Mouse (Mus musculus) cerebellum, postnatal 10 days (tissue): ENCODE results near the gene Mapt.
A peak's percentile ranks its signal among the peaks of the same experiment; 100 is the strongest.
"Not testable (repeated sequence)": the region's sequence is repeated elsewhere in the genome, so short reads cannot be mapped to it uniquely, and the experiment has no call there.

Source experiments
- DNase-seq, 2 experiments: peaks; one replicate each; pipeline ENCODE4 v3.0.0; 2021; ENCODE audit warnings: mixed read lengths in 2 of 2

The Mapt gene

DNA sequence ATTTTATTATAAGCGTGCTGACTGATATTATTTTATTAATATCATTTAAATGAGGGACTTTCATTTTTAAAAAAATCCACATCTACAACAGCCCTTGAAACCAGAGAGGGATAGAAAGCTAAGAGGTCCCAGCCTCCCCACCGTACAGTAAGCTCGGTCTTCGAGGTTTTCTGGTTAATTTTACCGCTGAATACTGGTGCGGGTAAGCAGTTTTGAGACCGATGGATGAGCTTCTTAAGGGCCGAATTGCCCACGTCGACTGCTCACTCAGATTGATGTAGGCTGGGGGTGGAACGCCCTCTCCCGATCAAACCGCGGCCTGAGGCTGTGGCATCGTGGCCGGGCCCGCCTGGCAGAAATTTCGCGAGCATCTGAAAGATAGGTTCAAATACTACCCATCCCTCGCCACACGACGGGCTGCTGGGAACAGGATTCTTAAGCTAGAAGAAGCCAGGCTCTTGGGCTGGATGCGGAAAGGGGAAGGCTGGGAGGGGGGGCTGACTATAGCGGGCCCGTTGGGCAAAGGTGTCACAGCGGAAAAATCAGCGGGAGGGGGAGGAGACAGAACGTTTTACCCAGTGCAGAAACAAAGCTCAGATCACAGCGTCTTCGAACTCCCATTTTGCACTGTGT is 2.5 kb downstream of the Mapt start:
- DNase-seq: peak; percentile 52 to 64

DNA sequence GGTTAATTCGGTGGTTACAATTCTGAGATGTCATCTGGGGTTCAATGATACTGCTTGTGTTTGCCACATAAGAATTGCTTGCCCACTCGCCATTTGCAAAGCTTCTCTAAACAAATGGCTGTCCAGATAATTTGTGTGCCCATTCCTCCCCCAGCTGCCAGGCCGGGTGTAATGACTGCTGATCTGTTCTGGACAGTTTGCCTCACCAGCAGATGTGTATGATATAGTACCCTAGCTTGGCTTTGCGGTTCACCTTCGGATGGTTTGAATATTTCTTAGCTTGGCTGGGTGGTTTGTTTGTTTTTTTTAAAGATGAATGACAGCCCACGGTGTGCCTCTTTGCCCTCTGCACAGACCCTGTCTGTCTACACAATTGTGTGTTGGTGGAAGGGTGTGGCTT is 3.5 kb downstream of the Mapt start:
- no peak for DNase-seq

DNA sequence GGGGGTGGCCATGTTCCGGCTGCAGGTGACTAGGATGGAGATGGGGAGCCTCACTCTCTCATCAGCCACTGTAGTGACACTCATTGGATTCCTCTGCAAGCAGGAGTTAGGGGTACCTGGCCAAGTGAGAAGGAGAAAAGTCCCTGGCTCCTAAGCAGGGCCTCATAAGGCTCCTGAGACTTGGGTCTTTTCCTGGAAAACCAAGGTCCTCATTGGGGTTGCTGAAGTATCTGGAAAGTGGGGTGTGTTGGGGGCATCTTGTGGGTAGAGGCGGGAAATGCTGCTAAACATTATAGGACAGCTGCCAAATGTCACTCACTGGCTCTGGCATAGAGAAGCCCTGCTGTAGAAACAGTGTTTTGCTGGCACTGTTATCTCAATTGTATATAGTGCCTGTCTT is 4.7 kb downstream of the Mapt start:
- DNase-seq: no peak

DNA sequence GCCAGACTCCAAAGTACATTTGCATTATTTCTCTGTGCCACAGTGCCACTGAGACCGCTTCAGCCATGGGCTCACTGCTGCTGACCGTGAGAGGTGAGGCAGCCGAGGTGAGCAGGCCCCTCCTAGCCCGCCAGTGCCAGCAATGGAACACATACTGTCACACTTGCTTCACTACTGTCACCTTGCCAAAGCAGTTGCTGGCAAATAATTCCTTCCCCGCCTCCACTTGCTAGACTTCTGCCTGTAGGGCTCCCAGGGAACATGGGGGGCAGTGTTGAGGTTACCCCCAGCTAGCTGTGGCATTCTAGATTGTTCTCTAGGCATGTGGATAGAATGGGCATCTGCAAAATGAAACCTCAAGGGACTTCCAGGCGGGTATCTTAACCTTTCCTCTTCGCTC is 6.0 kb downstream of the Mapt start:
- DNase-seq: peak; percentile 90 to 92

DNA sequence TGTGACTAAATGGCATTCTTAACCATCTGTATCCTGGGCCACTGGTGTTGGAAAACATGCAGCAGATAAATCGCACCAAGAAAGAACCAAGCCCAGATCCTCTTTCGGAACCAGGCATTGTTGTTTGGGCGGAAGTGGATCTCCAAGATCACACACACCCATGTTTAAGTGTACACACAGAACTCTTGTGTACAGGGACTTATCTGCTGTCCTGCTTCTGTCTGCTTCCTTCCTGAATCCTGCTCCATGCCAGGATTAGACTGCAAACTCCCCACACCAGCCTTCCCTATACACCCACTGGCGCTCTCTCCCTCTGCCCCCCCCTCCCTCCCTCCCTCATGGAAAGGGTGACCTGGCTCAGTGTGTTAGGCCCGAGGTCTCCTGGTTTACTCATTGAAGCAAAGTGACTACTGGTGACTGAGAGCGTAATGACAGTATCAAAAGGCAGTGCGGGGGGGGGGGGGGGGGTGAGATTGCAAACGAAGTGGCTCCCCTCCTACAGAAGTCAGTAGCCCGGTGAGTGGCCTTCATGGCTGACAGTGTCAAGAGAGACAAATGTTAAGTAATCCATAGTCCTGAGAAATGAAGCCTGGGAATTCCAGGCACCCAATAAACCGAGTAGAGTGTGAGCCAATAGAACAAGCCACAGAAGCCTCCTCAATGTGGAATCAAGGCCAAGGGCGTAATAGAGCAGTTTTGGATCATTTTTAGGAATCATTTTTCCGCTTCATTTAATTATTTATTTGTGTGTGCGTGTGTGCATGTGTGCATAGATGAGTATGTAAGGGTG is 7.0 kb downstream of the Mapt start:
- DNase-seq: no peak

DNA sequence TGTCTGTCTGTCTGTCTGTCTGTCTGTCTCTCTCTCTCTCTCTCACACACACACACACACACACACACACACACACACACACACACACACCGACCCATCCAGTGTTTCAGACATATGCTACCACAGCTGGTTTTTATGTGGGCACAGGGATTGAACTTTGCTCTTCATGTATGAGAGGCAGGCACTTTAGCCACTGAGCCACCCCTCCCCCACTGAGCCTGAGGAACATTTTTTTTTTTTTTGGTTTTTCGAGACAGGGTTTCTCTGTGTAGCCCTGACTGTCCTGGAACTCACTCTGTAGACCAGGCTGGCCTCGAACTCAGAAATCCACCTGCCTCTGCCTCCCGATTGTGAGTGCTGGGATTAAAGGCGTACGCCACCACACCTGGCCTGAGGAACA is 14.3 kb downstream of the Mapt start:
- not testable (repeated sequence) for DNase-seq

DNA sequence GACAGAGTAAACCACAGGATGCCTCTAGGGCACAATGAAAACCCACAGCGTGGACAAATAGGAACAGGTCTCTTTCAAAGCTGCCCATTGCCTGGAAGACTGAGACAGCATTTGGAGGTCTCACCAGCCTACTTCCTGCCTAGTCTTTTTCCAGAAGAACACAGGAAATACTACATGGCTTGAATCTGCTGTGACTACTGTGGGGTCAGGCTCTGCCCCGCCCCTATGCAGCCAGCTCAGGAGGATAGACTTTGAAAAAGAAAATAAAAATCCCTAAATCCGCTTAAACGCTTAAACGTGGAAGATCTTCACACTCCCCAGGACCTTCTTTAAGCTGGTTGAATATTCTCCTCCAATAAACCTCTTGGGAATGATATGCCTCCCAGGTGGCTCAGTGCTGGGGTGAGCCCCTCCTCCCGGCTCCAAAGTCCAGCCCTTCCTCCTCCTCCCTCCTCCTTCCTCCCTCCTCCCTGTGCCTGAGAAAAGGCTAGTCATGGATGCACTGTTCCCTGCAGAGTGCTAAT is 15.0 kb downstream of the Mapt start:
- no peak for DNase-seq

DNA sequence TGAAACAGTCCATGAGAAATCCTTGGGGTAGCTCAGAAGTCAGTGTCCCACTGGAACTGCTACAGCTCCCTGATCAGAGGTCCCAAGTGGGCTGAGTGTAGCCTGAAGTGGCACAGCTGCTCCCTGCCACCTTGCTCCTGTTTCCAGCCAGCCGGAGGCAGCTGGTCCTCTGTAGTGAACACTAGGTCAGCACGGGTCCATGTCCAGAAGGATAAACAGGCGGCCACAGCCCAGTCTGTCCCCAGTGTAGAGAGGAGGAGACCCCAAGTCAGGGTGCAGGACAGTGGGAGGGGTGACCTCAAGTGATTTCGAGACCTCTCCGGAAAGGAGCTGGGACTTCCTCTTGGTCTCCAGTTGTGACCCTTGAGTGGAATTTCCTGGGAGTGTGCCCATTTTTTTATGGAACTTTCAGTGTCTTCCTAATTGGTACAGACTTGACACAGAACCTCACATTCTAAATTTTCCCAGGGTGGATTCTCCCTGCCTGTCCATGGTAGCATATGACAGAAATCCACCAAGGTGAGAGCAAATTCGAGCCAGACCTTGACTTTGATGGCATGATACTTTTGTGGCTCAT is 16.0 kb downstream of the Mapt start:
- no peak for DNase-seq

DNA sequence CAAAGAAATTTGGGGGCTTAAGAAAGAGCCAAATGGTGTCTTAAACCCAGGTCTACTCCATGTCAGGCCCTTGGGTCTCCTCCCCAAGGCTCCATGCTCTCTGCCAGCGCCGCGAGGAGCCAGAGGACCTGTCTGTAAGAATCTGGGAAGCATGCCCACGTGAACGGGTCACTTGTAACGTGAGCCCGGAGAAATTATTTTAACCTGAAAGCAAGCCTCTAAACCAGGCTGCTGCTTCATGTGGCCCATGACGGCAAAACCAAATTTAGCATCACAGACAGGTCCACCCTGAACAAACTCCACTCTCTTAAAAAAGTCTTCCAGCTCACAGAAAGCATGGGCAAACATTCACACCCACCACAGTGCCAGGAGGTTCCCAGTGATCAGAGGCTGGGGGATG is 18.2 kb downstream of the Mapt start:
- no peak for DNase-seq

DNA sequence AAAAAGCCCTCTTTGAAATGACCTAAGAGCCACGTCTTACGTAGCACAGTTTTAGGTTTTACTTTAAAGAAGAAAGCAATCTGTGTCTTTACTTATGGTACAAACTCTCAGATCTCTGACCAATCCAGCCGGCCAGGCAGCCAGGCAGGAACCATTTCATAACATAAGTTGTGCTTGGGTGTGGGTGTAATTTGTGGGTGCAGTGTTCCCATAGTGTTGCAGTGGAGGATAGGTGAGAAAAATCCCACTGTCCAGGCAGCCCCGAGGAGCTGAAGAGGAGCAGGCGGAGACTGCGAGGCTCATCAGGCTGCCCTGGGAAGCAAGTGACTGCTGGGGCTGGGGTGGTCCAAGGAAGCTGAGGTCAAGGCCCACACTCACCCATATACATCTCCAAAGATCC is 19.9 kb downstream of the Mapt start:
- no peak for DNase-seq

DNA sequence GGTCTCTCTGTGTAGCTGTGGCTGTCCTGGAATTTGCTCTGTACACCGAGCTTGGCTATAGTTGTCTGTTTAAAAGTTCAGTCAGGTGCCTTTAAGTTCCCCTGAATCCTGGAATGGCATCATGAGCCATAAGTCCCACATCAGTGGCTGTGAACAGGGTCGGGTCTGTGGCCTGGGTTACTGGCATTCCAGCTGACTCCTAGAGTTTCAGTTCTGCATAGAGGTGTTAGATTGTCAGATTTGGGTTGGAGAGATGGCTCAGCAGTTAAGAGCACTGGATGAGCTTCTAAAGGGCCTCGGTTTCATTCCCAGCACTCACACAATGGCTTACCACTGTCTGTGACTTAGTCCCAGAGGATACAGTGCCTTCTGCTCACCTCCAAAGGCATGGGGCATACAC is 20.9 kb downstream of the Mapt start:
- DNase-seq: no peak

DNA sequence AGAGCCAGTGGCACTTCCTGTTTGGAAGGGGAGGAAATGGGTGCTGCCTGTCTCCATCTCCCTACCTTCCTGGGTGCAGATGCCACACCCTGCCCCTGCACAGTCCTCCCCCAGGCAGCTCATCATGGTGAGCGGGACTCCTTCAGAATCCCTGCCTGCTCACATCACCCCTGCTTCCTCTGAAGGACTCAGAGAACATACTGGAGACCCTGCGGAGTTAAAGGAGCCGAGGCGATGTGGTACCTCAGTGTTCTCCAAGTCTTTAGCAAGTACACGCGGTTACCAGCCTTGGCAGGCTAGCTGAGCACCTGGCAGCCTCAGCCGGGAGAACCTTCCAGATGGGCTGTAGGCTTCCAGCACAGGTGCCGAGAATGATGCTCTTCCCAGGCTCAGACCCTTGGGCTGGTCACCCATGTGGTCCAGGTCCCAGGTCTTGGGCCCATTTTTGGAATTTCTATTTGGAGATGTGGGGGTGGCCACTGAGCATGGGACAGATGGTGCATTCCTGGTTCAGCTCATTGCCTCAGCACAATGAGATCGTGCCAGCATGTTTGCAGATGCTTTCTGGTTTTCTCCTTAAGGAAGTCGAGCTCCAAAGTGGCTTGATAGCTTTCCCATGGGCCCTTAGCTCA is 23.3 kb downstream of the Mapt start:
- DNase-seq: peak; percentile 67 to 71

DNA sequence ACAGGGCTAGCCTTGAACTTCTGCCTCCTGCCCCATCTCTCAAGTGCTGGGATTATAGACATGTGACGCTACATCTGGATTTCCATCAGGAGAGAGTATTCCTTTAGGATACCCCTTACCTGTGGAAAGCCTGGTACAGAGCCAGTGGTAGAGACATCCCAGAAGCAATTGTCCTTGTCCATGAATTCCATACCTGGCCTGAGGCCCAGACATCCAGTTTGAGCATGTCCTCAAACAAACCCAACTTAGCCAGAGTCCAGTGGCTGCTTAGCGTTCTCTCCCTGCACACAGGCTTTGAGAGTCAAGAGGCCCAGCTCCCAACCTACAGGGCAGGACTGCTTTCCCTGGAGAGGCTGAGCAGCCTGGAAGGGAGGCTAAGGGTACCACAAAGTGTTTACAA is 25.0 kb downstream of the Mapt start:
- DNase-seq: no peak

DNA sequence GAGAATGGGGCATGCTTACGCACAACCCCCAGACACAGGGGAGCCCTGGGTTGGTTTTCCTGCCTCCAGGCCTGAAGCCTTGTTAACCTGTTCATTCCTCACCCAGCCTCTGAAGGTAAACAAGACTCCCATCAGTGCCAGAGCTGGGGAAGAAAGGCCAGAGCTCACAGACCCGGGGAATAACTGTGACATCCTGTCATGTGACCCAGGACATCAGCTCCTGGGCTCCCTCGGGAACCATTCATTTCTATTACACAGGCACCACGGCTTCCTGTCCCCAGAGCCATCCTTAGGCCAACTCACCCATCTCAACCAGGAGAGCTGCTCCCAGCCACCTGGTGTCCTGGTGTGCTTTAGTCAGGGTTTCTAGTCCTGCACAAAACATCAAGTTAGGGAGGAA is 27.8 kb downstream of the Mapt start:
- no peak for DNase-seq

DNA sequence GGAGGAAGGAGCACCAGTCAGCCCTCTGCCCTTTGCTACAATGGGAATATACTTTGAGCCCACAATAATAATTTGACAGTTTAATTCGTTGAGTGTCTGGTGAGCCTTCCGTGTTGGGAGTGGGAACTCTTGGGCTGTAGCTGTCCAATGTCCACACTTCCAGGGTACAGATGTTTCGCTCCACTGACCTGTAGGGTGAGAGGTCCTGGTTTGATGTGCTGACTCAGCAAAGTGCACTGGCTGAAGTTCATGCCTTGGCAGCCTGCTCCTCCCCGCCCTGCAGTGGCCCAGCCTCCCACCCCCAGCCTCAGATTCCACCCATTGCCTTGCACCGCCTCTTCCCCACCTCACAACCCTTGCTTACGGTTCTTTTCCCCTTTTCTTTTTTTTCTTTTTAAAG is 33.5 kb downstream of the Mapt start:
- no peak for DNase-seq

DNA sequence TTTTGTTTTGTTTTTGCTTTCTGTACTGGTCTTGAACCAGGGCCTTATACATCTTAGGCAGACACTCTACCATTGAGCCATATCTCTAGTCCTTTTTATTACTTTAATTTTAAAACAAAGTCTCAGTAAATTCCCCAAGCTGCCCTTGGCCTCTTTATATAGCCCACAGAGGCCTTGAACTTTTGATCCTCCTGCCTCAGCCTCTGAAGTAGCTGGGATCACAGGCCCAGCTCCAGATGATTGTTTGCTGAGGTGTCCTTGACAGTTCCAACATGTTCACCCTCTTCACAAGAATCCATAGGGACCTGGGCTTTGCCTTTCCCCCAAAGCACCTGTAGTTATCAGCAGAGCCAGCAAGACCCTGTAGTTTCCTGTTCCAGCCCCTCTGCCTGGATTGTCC is 34.5 kb downstream of the Mapt start:
- no peak for DNase-seq

DNA sequence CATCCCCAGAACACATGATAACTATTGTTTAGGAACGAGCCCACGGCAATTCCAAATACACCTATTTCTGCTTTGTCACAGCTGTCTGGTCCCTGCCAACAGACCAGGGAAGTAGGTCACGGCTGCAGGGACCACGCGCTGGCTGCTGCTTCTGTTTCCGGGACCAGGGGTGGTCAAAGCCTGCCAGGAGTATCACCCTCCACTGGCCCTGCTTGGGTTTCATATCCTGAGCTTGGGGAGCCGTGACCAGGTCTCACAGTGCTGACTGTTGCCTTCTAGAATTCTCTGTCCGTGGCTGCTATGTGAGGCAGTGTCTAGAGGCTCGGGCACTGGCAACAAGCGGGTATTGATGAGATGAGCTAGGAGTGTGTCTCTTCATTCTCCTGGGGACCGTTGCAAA is 36.2 kb downstream of the Mapt start:
- DNase-seq: no peak

DNA sequence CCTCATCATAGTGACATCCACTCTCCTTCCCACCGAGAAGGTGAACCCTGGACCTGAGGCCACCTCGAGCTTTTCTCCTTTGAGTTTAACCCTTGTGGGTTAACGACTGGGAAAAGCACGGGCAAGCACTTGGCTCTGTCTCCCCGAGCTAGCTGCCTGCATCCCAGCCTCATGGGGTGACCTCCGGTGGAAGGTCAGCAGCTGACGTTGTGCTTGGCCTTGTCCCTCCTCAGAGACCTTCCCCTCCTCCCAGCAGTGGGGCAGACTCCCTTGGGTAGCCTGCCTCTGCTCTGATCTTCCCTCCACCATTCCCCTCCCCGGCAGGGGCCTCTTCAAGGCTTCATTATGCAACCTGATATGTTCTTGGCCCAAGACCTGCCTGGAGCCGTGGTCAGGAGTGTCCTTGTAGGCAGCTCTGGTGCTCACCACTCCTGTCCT is 38.2 kb downstream of the Mapt start:
- DNase-seq: no peak

DNA sequence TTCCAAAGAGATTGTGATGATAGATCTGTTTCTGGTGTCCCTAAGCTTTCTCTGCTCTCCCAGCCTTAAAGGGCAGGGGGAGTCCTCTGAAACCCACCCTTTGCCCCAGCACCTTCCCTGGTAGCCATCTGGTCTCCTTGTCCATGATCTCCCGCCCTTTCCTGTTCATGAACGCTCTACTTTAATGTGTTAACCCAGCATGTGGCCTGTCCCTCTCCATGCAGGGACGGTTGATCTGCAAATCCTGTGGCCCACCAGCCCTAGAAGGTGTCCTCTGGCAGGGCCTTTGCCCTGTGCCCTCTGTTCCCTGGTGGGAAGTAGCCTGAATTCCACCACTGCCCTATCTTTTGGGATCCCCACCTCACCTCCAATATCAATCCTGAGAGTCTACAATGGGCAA is 39.3 kb downstream of the Mapt start:
- DNase-seq: no peak

DNA sequence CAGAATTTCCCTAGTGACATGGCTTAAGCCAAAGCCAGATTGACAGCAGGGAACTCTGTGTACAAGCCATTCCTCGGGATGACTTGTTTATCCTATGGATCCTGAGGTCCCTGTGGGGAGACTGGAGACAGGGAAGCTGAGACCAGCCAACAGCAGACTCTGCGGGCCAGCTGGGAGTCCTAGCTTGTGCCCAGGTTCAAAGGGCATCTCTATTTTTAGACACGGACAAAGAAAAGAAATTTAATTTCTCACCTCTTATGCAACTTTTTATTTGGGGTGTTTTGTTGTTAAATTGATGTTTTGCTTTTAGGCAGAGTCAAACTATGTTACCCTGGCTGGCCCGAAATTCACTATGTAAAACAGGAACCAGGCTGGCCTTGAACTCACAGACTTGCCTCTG is 39.7 kb downstream of the Mapt start:
- DNase-seq: no peak

DNA sequence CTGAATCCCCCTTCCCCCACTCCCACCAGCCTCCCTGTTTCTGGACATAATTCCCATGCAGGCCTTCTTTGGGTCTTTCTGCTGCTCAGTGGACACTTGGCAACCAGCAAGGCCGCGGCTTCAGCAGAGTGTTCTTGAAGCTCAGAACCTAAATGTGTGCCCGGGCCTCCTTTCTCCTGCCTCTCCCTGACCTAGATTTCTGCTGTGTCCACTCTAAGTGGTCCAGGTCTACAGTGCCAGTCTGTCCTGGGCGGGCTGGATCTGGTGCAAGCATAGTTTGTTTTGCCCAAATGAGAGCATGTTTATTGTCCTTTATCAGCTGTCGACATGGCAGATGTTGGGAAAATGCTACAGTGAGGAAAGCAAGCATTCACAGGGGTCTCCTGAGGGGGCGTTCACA is 40.7 kb downstream of the Mapt start:
- peak; percentile 68 to 73 for DNase-seq

DNA sequence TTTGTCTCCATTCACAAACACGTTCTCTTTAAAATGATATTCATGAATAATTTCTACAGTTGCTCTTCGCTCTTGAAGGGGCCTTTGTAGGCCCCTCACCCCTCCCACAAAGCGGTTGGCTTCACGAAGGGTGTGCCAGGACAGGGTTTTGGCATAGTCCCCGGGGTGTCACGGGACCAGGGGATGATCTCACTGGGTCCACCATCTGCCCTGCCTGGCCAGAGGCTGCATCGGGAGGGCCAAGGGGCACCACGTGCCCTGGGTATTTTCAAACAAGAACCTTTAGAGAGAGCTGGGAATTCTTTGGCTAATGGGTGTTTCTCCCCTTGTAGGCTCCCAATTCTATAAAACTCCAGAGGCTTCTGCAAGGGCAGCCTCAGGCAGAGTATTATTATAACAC is 41.2 kb downstream of the Mapt start:
- peak; percentile 96 to 97 for DNase-seq

DNA sequence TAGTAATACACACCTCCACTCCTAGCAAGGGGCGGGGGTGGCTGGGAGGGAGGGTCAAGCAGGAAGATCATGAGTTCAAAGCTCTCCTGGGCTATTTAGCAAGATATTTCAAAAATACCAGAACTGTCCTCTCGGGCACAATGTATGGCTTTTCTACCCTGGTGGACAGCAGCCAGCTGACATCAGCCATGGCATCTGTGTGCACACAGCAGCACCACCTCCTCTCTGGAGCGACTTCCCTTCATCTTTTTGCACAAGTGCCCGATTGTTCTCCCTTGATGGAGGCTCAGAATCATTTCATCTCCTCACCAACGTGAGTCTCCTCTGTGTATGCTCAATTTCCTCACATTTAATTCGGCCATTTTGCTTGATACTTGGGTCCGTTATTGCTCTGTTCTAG is 44.6 kb downstream of the Mapt start:
- no peak for DNase-seq

DNA sequence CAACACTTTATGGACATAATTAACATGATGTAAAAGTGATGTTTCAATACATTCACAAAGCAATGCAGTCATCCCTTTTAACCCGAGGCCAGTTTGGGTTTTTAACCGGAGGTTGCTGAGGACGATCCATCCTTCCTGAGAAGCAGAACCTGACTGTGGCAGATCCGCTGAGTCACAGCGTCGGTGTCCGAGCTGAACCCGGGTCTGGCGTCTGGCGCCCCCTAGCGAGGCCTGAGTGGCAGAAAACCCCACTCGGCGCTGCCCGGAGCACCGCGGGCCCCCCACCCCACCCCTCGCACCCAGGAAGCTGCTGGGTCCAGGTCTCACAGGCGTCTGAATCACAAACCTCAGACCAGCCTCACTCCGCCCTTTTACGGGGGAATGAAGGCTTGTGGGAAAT is 47.0 kb downstream of the Mapt start:
- peak; percentile 86 to 89 for DNase-seq
